Mouse (Mus musculus) left cerebral cortex, adult 18-20 months (tissue): ENCODE results near the gene Got2. TPM values are rescaled to one million over a fixed set of nuclear protein-coding genes. Genes with fewer than 3 reads are reported as not detected.

Experiments used
- DNase-seq, 2 experiments: peaks; one replicate each; pipeline ENCODE4 v3.0.0; 2021 to 2022; ENCODE audit warnings: low spot score in 2 of 2, mixed read lengths in 1 of 2
- total RNA-seq, 2 experiments: library from RNA; stranded (reverse); gene quantifications; 2 replicates each; pipeline ENCODE4 v1.2.3; 2021

The Got2 gene
- total RNA-seq, 2 experiments from 2014 or later, result 231 to 248 TPM

GRCm38 (mm10) chr8:95822096-95822495 lies 66.3 kb downstream of the Got2 start:
- no peak for DNase-seq

GRCm38 (mm10) chr8:95821266-95821665 lies 67.1 kb downstream of the Got2 start:
- no peak for DNase-seq

DNA sequence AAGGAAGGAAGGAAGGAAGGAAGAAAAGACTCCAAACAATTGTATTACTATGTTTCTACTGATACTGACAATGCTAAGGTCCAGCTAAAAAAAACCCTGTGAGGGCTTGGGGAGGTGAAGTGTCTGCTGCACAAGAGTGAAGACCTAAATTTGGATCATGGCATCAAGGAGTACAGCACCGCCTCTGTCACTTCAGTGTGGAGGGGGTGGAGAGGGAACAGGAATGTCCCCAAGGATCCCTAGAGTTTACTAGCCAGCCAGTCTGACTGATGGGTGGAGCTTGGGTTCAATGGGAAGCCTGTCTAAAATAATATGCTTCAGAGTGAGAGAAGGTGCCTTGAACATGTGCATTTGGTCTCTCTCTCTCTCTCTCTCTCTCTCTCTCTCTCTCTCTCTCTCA lies 70.1 kb downstream of the Got2 start:
- no peak for DNase-seq

GRCm38 (mm10) chr8:95817597-95817996 lies 70.8 kb downstream of the Got2 start:
- no peak for DNase-seq

- DNase-seq, result no peak
These were observed 72.2 kb downstream of the Got2 start for GRCm38 (mm10) chr8:95816044-95816708.

Other genes with a start within 250 kb of the Got2 start
- gene Ndrg4, start 211.6 kb downstream of the Got2 start, total RNA-seq, result 1,000 to 10,000 TPM; 1,666 to 1,729 TPM
- 10 to 100 TPM; 17.2 to 17.6 TPM for gene Setd6, start 172.7 kb downstream of the Got2 start, total RNA-seq
- 100 to 1,000 TPM; 129 to 130 TPM for gene Cnot1, start 81.1 kb downstream of the Got2 start, total RNA-seq
- 10 to 100 TPM; 78.1 to 96.2 TPM for gene Sap18b, start 63.2 kb downstream of the Got2 start, total RNA-seq
- gene Slc38a7, start 35.0 kb downstream of the Got2 start, total RNA-seq, result 10 to 100 TPM; 24.4 to 28.7 TPM